Mouse (Mus musculus) layer of hippocampus, postnatal 14 days (tissue): ENCODE data around the gene Arhgap30. TPM values are rescaled to one million over a fixed set of nuclear protein-coding genes. Genes with fewer than 3 reads are reported as not detected.

Experiments used
- DNase-seq, 2 experiments: peaks; one replicate each; pipeline ENCODE4 v3.0.0; 2021 to 2022; ENCODE audit warnings: low spot score in 2 of 2, mixed read lengths in 1 of 2
- total RNA-seq, 2 experiments: library from RNA; stranded (reverse); gene quantifications; 2 replicates each; pipeline ENCODE4 v1.2.3; 2021

The Arhgap30 gene
- total RNA-seq, 2 experiments from 2014 or later = 2.1 to 2.4 TPM

DNA sequence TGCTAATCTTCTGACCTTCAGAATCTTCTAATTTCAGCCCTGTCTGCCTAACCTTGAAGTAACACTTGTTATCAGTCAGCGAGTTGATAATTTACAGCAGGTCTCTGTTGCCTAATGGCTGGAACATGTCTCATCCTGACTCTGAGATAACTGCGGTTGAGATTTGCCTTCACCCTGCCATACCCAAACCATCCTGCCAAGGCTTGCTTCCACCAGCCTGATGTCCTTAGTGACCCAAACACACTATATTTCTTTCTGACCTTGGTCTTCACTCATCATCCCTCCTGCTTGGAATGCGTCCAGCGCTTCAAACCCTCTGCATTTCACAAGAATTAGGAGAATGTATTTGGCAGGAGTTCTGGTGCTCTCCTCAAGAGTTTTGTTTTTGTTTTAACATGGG, 36.4 kb downstream of the Arhgap30 start:
- DNase-seq = no peak

DNA sequence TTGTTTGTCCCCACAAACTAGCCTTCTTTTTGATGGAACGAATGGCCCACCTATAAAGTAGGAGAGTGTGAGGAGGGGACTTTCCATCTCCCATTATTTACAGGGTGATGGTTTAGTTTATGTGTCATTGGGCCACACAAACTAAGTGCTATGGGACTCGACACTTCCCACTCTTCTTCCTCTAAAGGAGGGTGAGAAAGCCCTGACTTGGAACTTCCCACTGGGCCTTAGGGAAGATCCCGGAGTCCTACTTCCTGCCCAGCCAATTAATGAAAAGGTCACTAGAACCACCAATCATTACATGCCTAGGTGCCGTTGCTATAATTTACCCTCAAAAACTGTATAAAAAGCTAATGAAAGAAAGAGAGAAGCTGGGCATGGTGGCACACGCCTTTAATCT, 43.4 kb downstream of the Arhgap30 start:
- DNase-seq = no peak

DNA sequence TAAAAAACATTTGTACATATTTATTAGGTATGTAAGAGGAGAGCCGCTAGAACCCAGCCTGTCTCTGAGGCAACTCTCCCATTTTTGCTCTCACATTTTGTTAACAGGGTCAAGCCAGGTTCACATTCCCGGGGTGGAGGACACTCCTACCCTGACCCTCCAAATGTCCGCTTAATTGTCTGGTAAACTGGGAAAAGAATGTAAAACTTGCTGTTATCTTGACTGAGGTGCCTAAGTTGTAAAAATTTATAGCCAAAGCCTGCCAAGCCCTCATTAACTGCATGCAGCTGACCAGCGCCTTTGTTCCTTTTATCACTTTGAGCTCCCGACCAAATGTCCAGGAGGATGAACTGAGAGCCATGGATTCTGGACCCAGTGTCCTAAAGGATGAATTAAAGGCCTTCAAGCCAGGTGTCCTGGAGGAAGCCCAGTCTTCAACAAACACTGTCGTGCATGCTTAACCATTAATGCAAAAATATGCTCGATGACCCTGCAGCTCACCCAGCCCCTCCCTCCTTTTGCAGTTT, 46.6 kb downstream of the Arhgap30 start:
- DNase-seq = no peak

DNA sequence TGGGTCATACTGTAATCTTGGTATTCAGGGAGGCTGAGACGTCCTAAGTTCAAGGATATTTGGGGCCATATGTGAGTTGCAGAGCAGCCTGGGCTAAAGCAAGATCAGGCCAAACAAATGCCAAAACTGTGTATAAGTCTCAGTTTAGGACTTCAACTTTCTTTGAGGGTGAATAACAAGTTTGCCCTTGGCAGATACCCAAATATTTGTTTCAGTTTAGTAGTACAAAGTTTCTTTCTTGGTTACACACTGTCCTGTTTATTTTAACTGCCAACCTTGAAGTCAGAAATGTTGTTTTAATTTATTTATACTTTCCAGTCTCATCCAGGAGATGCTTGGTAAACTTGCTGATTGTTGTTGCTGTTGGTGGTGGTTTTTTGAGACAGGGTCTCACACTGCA, 47.2 kb downstream of the Arhgap30 start:
- DNase-seq = no peak

DNA sequence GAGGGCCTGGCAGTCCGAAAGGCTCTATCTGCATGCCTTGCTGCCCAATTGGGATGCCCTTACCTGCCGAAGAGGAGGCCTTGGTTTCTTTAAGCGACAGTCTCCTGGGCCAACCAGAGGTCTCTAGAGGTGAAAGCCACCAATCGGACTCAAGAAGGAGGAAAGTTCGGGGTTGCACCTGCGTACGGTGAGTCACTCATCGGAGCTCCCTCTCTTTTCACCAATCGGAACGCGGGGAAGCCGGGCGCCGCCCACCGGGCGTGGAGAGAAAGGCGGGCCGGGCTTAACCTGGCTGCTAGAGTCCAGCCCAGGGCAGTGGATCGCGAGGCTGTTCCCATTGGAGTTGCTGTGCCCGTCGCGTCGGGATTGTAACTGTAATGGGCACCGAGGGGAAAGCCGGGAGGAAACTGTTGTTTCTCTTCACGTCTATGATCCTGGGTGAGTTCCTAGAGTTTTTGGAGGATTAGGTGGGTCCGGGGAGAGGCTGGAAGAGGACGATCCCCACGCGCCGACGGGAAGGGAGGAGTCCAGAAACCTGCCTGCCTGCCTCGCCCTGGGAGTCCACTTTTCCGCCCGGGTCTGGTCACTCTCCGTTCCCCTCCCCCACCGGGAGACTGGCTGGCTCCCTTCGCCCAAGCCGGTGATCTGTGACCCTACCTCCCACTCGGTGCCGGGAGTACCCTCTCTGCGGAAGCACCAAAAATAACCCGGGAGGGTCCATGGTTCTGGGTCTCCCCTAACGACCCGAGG, 48.7 kb downstream of the Arhgap30 start, which contains the start of gene F11r:
Gene F11r (plus strand): TSS at position 272 of the 750 bp plus-strand sequence.
- no peak for DNase-seq

DNA sequence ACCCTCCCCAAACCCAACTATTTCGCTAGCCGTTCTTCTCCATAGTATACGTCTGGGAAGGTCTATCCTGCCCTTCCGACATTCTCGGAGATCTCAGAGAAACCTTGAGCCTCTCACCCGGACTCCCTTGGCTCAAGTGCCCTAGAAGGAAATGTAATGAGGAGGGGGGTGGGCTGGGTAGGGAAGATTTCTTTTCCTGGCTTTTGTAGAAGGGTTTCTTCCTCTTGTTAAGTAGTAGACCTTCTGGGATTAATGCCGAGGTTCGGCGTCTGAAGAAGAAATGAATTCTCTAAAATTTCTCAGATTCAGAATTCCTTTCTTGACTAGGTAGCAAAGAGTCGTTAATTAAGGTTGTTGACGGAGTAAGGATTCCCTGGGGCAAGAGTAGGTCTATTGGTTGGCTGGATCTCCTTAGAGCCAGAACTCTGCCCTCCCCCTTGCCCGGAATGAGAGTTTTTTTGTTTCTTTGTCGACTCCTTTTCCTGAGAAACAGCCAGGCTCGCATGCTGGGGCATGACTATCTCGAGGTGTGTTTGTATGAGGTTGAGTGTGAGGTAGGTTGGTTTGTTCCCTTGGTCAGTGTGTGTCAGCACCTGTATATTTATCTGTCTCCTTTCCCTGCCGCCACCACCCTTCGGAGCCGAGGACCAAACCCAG, 49.4 kb downstream of the Arhgap30 start:
- DNase-seq = no peak

DNA sequence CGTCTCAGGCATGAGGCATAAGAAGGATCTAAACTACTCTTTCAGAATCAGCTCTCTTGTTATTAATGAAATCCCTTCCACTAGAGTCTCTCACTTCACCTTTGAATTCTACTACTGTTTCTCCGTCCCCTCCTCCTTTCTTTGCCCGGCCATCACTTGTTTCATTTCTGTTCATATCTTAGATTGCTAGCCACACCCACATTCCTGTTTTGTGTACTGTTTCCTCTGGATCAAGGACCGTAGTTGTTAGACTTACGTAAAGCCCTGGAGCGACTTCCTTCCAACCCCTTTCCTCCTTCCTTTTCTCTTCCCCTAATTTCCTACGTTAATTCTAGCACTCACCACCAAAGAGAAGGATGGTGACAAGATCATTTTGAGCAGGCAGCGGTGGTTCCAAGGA, 50.3 kb downstream of the Arhgap30 start:
- no peak for DNase-seq

DNA sequence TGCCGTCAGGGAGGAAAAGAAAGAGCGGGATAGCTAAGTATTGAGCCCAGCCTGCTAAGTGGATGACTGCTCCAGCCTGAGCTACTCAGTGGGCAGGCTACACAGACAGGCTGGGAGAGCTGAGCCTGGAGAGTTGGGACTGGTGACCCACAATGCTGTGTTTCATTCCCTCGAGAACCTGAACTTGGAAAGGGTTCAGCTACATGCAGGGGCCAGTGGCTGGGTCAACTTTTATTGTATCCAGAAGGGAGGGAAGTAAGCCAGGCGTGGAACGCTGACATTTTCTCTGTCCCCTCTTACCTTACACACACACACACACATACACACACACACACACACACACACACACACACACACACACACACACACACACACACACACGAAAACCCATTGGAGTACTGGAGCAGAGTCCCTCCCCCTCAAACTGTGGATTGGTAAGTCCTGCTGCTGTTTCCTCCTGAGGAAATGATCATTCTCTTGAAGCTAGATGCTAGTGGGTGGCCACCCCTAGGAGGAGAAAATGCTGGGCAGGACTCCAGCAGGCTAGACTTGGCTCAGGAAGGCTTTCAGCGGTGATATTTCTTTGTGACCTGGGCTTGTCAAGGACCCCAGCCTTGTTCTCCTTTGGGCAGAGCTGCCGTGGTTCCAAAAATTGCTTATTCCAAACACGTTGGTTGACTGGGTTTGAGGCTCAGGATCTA, 51.4 kb downstream of the Arhgap30 start:
- DNase-seq = peak in 1 of 2 experiments; percentile 16

DNA sequence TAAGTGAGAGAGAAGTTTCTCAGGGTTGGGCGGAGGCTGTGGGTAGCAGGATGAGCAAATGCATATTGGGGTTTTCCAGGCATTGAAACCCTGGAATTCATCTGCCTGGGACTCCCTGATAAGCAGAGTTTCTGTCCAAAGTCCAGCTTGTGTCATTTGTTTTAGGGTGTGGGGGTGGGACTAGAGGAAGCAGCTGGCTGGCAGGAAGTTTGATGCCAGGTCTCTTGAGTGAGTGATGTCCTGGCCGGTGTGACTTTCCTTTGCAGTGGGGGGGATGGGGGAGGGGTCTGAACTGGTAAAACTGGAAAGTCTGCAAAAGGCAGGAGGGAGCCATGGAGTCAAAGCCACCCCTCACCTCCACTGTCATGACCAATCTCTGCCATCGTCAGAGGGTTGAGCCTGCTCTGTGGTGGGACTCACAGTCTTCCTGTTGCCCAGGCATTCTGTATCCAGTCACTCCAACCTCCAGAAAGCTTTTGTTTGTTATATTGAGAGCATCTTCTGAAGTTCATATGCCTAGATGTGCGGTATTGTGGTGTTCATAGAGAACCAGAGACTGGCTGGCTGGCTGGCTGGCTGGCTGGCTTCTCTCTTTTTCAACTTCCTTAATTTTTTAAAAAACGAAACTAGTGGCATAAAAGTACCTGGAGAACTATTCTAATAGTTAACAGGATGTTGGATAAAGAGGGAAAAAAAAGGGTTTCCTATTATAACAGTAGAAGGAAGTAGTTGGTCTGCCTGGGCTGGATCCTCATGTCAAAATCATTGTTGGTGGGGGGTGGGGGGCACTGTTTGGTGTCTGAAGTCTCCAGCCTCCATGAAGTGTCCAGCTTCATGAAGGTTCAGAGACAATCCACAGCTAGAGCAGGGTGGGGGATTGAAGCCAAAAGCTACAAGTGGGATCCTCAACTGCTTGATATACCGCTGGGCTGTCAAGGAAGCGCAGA, 53.0 kb downstream of the Arhgap30 start:
- DNase-seq = no peak

DNA sequence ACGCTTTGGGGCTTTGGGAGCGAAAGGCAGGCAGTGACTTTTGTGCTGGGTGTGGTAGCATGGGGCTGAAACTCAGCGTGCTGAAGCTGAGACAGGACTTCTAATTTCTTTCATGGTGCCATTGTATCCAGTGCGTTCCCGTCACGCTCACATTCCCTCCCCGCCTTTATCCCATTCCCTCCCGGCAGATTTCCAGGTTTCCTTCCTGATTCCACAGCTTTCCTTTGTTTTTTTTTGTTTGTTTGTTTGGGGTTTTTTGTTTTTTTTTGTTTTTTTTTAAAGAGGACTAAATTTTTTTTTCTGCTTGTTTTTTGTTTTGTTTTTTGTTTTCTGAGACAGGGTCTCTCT, 53.6 kb downstream of the Arhgap30 start:
- no peak for DNase-seq

DNA sequence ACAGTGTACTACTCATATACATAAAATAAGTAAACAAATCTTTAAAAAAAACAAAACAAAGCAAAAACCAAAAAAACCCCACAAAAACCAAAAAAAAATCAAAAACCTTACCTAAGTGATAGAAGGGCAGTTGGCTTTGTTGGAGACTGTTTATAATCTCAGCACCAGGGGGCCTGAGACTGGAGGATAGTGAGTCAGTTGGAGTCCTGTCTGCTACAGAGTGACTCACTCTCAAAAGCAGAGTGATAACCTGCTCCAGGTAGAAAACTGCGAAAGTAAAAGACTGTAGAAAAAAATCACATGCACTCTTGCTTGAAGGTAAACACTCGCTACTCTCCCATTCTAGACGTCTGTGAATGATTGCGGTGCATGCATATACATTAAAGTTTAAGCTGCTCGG, 56.3 kb downstream of the Arhgap30 start:
- no peak for DNase-seq

DNA sequence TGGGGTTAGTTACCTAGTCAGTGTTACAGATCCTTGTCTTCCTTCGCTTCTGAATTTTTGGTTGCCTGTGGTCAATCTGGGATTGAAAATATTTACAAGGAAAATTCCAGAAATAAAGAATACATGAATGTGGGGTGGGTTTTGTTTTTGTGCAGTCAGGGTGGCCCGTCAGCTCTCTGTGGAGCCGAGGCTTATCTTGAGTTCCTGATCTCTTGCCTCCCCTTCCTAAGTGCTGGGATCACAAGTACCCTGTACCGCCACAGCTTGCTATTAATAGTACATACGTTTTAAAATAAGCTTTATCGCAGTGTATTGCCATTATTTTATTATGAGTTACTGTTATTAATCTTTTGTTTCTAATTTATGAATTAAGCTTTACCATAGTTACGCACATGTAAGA, 58.1 kb downstream of the Arhgap30 start:
- DNase-seq = no peak

DNA sequence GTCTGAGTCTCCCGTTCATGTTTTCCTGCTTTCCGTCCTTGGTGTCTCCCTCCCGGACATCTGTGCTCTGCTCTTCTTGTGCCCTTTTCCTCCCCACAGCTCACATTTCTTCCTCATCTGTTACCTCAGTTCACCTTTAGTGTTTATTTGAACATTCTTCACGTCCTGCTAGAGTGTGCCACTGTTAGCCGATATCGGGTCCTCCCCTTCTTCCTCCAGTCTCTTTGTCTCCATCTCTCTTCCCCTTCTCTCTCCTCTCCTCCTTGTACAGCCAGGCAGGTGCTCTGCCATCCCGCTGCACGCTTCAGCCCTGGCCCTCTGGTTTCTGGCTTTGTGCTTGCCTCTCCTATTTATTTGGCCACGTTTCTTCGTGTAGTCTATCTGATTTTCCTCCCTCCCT, 58.9 kb downstream of the Arhgap30 start:
- no peak for DNase-seq

DNA sequence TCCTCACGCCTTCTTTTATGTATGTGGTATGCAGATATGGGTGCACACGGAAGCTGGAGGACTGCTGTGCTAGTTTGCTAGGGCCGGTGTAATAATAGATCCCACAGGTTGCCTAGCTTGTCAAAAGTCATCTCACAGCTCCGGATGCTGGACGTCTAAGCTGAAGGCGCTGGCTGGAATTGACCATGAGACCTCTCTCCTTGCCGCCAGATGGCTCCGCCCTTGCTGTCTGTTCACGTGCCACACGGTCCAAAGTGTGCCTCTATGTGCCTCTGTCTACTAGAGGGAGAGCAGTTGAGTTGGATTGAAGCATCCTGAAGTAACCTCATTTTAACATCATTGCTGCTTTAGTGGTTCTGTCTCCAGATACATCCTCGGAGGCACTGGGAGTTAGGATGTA, 61.3 kb downstream of the Arhgap30 start:
- no peak for DNase-seq

DNA sequence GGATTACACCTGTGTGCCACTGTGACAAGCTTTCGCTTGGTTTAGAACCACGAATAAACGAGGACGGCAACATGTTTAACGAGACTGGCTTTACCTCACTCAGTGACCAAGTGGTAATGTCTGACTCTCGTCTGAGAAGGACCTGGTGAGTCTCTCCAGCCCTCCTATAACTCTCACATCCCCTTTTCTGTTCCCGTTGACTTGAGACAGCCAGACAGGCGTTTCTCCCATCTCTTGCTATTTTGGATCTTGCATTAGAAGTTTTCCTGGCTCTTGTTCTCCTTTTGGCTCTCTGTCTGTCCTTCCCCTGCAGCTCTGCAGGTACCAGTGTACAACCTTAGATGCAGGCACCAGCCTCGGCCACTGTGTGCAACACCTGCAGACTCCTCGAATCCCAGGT, 62.2 kb downstream of the Arhgap30 start:
- DNase-seq = no peak

DNA sequence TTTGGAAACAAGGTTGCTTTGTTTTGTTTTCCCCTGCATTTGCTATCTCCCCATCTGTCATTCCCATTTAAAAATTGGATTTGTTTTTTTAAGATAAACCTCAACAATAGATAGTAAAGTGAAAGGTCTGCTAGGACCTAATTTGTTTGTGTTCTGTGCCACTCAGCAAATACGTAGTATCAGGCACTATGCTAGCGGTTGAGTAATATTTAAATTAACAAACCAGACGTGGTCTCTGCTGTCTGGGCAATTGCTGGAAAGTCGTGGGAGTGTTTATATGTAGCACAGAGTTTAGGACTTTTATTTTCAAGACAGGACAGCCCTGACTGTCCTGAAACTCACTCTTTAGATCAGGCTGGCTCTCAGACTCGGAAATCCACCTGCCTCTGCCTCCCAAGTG, 63.8 kb downstream of the Arhgap30 start:
- no peak for DNase-seq

DNA sequence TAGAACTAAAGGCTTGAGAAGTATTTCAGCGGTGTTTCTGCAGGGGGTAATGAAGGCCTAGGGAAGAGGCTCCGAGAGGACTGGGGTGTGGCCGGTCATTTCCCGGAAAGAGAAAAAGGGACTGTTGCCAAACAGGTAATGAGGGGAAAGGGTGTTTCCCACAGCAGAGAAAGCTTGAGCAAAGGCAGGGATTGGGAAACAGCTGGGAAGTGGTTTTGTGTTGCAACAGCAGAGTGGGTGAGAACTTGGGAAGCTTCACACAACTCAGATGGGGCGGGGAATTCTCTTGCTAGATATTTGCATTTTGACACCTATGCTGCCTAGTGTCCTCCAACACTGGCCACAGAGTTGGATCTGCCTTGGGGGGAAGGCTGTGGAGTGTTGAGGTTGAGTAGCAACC, 64.2 kb downstream of the Arhgap30 start:
- DNase-seq = no peak

DNA sequence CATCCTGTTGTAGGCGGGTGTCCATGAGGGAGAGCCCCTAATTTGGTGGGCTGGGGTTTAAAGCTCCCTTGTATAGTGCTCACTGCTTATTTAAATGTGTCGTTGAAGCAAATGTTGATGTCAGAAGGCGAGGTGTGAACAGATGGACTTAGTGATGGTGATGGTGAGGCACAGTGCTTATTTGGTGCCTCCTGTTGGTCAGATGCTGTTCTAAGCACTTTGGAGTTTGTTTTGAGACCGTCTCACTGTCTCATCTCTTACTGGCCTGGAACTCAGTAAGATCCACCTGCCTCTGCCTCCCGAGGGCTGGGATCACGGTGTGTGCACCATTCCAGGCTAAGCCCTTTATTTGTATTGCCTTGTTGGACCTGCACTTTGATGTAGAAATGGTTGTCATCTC, 66.2 kb downstream of the Arhgap30 start:
- no peak for DNase-seq

DNA sequence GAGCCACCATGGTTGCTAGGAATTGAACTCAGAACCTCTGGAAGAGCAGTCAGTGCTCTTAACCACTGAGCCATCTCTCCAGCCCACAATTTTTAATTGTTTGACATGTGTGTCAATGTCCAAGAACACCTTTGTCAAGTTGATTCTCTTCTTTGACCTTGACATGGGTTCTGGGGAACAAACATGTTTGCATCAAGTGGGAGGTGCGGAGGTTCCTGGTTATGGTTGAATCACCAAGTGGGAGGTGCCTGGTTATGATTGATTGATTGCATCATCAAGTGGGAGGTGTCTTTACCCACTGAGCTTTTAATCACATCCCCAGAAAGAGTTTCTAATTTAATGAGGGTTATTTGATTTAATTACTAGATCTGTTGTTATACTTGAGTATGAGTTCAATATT, 68.8 kb downstream of the Arhgap30 start:
- no peak for DNase-seq

DNA sequence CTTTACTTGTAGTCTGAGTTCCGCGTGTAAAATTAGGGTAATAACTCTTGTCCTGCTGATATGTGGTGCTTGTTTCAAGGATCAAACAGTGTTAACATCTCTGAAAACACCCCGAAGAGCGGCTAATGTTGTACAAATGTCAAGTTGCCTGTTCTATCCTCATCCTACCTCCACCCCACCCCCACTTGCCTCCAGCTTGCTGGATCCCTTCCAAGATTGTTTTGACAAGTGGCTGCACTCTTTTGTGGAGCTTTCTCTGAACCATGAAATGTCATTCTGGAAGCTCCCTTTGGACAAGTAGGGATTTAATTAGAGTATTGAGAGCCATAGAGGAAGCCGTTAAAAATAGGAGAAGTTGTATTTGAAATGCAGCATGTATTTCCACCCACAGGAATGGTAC, 71.0 kb downstream of the Arhgap30 start:
- no peak for DNase-seq
